Mouse (Mus musculus): ENCODE data around the gene Ncbp3.

The Ncbp3 gene

DNA sequence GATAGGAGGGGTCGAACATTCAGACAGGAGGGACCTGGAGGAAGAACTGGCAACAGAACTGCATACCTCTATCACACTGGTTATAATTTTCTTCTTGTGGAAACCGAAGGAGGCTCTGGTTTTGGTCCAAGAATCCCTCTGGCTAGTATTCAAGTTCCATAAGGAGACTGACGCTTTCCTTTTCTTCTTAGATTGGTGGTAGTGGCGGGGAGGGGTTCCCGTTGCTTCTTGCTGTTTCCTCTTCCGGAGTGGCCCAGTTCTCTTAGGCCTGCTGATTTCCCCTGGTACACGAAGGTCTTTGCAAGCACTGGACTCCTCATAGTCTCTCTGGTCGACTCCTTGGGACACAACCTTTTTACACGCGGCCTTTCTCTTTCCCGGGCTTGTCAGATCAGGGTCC, 89.5 kb downstream of the Ncbp3 start:
- no peak for DNase-seq (ENCODE audit: low spot score in 2 of 2)

GRCm38 (mm10) chr11:73137591-73138501, 90.3 kb downstream of the Ncbp3 start, which contains the start of gene Haspin:
Gene Haspin, minus strand, starts transcription at chr11:73138294.
- DNase-seq (ENCODE audit: low spot score in 2 of 2) = peak; percentile 86 to 92
